Mouse (Mus musculus): ENCODE data around the gene Mfsd2a. TPM values are rescaled to one million over a fixed set of nuclear protein-coding genes. Genes with fewer than 3 reads are reported as not detected.

Gene Mfsd2a
- polyA plus RNA-seq, 1 experiment from 2014 or later = 6.6 TPM

- H3K9ac ChIP-seq = no peak overlapping the region
- no peak overlapping the region for H3K4me2 ChIP-seq (replicated peaks)
- ATAC-seq (ENCODE audit: insufficient number of reproducible peaks, insufficient read depth, low FRiP score, low TSS enrichment) = no peak
- WGBS = 27% methylated on average over 6 of the region's 6 CpGs
- H3K27me3 ChIP-seq = no peaks in the 10 kb centered on the region
- H3K9me3 ChIP-seq = no peaks in the 10 kb centered on the region
- H3K36me3 ChIP-seq = no peaks in the 10 kb centered on the region
- H3K4me1 ChIP-seq = no peaks in the 10 kb centered on the region
- H3K27ac ChIP-seq = no peak overlapping the region
- no peak overlapping the region for H3K4me3 ChIP-seq
Observed at GRCm38 (mm10) chr4:122902156-122902555, 58.8 kb downstream of the Mfsd2a start.

GRCm38 (mm10) chr4:122898313-122898712 lies 62.7 kb downstream of the Mfsd2a start:
- Histone ChIP-seq H3K4me1 (no peaks in the 10 kb centered on the region), H3K27ac (no peak overlapping the region), H3K4me3 (no peak overlapping the region), H3K9me3 (peaks cover 3% of the 10 kb centered on the region; the same call in 1 of the 2 replicates), H3K27me3 (no peaks in the 10 kb centered on the region), H3K9ac (no peak overlapping the region), H3K36me3 (no peaks in the 10 kb centered on the region), H3K4me2 (replicated peaks) (no peak overlapping the region)
- no peak for ATAC-seq (ENCODE audit: insufficient number of reproducible peaks, insufficient read depth, low FRiP score, low TSS enrichment)
- 16% methylated on average over 5 of the region's 5 CpGs for WGBS

DNA sequence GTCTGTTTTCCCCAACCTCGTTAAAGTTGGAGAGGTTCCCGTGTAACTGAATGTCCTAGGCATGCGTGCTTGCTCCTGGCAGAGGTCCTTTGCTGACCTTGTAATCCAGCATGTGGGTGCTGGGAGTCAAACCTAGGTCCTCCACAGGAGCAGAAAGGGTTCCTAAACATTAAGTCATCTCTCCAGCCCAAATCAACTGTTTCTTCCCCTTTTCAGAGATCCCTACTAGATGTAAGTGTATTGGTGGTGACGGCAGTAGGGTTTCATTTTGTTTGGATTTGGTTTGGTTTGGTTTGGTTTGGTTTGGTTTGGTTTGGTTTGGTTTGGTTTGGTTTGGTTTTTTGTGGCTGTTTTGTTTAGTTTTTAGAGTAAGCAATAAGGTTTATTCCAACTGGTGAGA lies 63.2 kb downstream of the Mfsd2a start:
- 87% methylated on average over 4 of the region's 4 CpGs for WGBS
- Histone ChIP-seq H3K9me3 (peaks cover 3% of the 10 kb centered on the region; the same call in 1 of the 2 replicates), H3K4me1 (no peaks in the 10 kb centered on the region), H3K4me3 (no peak overlapping the region), H3K4me2 (replicated peaks) (no peak overlapping the region), H3K27ac (no peak overlapping the region), H3K9ac (no peak overlapping the region), H3K27me3 (no peaks in the 10 kb centered on the region), H3K36me3 (no peaks in the 10 kb centered on the region)
- ATAC-seq (ENCODE audit: insufficient number of reproducible peaks, insufficient read depth, low FRiP score, low TSS enrichment) = no peak

Other genes starting within 250 kb of the Mfsd2a start
- gene Ppt1, start 124.9 kb downstream of the Mfsd2a start, polyA plus RNA-seq (2016; fragmentation: Nextera tagmentation; extraction: Ambion mirVana) = 66.0 and 67.0 TPM in 2 replicates
- 51.0 and 52.3 TPM in 2 replicates for gene Cap1, start 75.1 kb downstream of the Mfsd2a start, polyA plus RNA-seq (2016; fragmentation: Nextera tagmentation; extraction: Ambion mirVana)
- 46.4 and 51.5 TPM in 2 replicates for gene Mycl, start 34.5 kb upstream of the Mfsd2a start, polyA plus RNA-seq (2016; fragmentation: Nextera tagmentation; extraction: Ambion mirVana)
- gene Trit1, start 55.4 kb upstream of the Mfsd2a start, polyA plus RNA-seq (2016; fragmentation: Nextera tagmentation; extraction: Ambion mirVana) = 21.3 and 23.4 TPM in 2 replicates
- gene Bmp8b, start 144.0 kb upstream of the Mfsd2a start, polyA plus RNA-seq (2016; fragmentation: Nextera tagmentation; extraction: Ambion mirVana) = 0.47 and 0.55 TPM in 2 replicates
- 0.15 and 0.31 TPM in 2 replicates for gene Oxct2b, start 155.1 kb upstream of the Mfsd2a start, polyA plus RNA-seq (2016; fragmentation: Nextera tagmentation; extraction: Ambion mirVana)
- gene Ppie, start 178.8 kb upstream of the Mfsd2a start, polyA plus RNA-seq (2016; fragmentation: Nextera tagmentation; extraction: Ambion mirVana) = 108 and 110 TPM in 2 replicates
- 0.55 and 0.75 TPM in 2 replicates for gene Hpcal4, start 222.0 kb upstream of the Mfsd2a start, polyA plus RNA-seq (2016; fragmentation: Nextera tagmentation; extraction: Ambion mirVana)
- gene Nt5c1a, start 240.3 kb upstream of the Mfsd2a start, polyA plus RNA-seq (2016; fragmentation: Nextera tagmentation; extraction: Ambion mirVana) = not detected in 2 replicates